Mouse (Mus musculus) myocyte (in vitro differentiated cells): ENCODE measurements around the gene Cecr2. TPM values are rescaled to one million over a fixed set of nuclear protein-coding genes. Genes with fewer than 3 reads are reported as not detected.

Source experiments
- H3K27me3 ChIP-seq: one replicate; pipeline ENCODE4 v1.6.1; 2011; ENCODE audit not compliant: control insufficient read depth, insufficient read depth, insufficient read length
- H3K36me3 ChIP-seq: one replicate; pipeline ENCODE4 v1.6.1; 2011; ENCODE audit not compliant: control insufficient read depth, insufficient read depth
- H3K4me2 ChIP-seq: one replicate; pipeline ENCODE4 v1.6.1; 2011; ENCODE audit warnings: low read depth, control low read depth
- H3K4me3 ChIP-seq: one replicate; pipeline ENCODE4 v1.5.1; 2011; ENCODE audit warnings: mild to moderate bottlenecking, control low read depth, moderate library complexity
- H3K79me2 ChIP-seq: one replicate; pipeline ENCODE4 v1.6.1; 2011; ENCODE audit not compliant: control insufficient read depth, insufficient read depth
- H3ac ChIP-seq: one replicate; pipeline ENCODE4 v1.6.1; 2011; ENCODE audit not compliant: control insufficient read depth, insufficient read length
- CEBPB ChIP-seq: IDR thresholded peaks from 2 replicates; pipeline ENCODE4 v1.6.1; 2011; ENCODE audit warnings: mild to moderate bottlenecking, moderate library complexity; ENCODE audit not compliant: poor library complexity, insufficient read depth, severe bottlenecking
- E2F4 ChIP-seq: IDR thresholded peaks from one replicate; pipeline ENCODE4 v1.6.1; 2011; ENCODE audit warnings: mild to moderate bottlenecking, control low read depth, moderate library complexity; ENCODE audit not compliant: insufficient read depth
- MAX ChIP-seq: IDR thresholded peaks from one replicate; pipeline ENCODE4 v1.6.1; 2011; ENCODE audit warnings: low read depth, mild to moderate bottlenecking, control low read depth
- MYOD1 ChIP-seq, 3 experiments: IDR thresholded peaks; one replicate each; pipeline ENCODE4 v1.6.1; 2011; ENCODE audit warnings: control low read depth in 2 of 3, low read depth in 2 of 3, mild to moderate bottlenecking in 2 of 3, moderate library complexity in 1 of 3; ENCODE audit not compliant: insufficient read length in 2 of 3, control insufficient read depth in 1 of 3
- MYOG ChIP-seq, 3 experiments: IDR thresholded peaks; one replicate each; pipeline ENCODE4 v1.6.1; 2011; ENCODE audit warnings: control low read depth in 2 of 3, low read depth in 2 of 3, mild to moderate bottlenecking in 2 of 3; ENCODE audit not compliant: insufficient read length in 2 of 3, control insufficient read depth in 1 of 3, insufficient read depth in 1 of 3
- POLR2A ChIP-seq: IDR thresholded peaks from one replicate; pipeline ENCODE4 v1.6.1; 2011; ENCODE audit warnings: low read depth, mild to moderate bottlenecking, control low read depth, moderate library complexity; ENCODE audit not compliant: insufficient read length
- POLR2AphosphoS2 ChIP-seq: IDR thresholded peaks from one replicate; pipeline ENCODE4 v1.6.1; 2011; ENCODE audit warnings: low read depth, control low read depth; ENCODE audit not compliant: insufficient read length
- REST ChIP-seq: IDR thresholded peaks from one replicate; pipeline ENCODE4 v1.6.1; 2011; ENCODE audit warnings: mild to moderate bottlenecking, control low read depth, moderate library complexity; ENCODE audit not compliant: insufficient read depth, insufficient read length
- SRF ChIP-seq: IDR thresholded peaks from one replicate; pipeline ENCODE4 v1.6.1; 2011; ENCODE audit warnings: low read depth; ENCODE audit not compliant: control insufficient read depth, insufficient read length
- TCF12 ChIP-seq: IDR thresholded peaks from one replicate; pipeline ENCODE4 v1.6.1; 2011; ENCODE audit warnings: mild to moderate bottlenecking, control low read depth; ENCODE audit not compliant: poor library complexity, insufficient read depth, severe bottlenecking
- TCF3 ChIP-seq: IDR thresholded peaks from one replicate; pipeline ENCODE4 v1.6.1; 2011; ENCODE audit warnings: low read depth, control low read depth; ENCODE audit not compliant: insufficient read length
- USF1 ChIP-seq: IDR thresholded peaks from one replicate; pipeline ENCODE4 v1.6.1; 2011; ENCODE audit warnings: low read depth, mild to moderate bottlenecking, control low read depth, moderate library complexity
- polyA plus RNA-seq: library from polyadenylated mRNA; unstranded; fragments of >200 nt; fragmentation: generic; extraction: Trizol; gene quantifications from one replicate; pipeline ENCODE4 v1.2.1, GENCODE M21; 2012; ENCODE audit warnings: missing spikeins

Gene Cecr2
- polyA plus RNA-seq, 1 experiment, result 0.12 TPM

DNA sequence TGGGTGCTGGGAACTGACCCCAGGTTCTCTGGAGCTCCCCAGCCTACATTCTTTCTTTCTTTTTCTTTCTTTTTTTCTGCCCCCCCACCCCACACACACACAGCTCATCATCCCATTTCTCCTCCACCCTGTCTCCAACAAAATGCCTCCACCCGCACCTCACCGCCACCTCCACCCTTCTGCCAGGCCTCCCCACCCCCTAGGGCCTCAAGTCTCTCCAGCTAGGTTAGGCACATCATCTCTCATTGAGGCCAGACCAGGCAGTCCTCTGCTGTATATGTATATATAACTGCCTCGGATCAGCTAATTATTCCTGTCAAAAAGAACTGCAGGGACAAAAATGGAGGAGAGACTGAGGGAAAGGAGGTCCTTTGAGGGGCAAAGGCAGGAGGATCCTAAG, 69.8 kb downstream of the Cecr2 start:
- no peak for TF ChIP-seq USF1
- TF ChIP-seq POLR2AphosphoS2, result no peak
- TF ChIP-seq TCF12, result no peak
- no peak for TF ChIP-seq MYOD1 (IDR thresholded peaks at IDR 0.05; ENCODE audit: control insufficient read depth in 1 of 3, insufficient read length in 2 of 3, low read depth in 2 of 3)
- no peak for TF ChIP-seq CEBPB
- TF ChIP-seq POLR2A, result no peak
- TF ChIP-seq REST, result no peak
- no peak for TF ChIP-seq MAX
- no peak for TF ChIP-seq SRF
- no peak for TF ChIP-seq E2F4
- no peak for TF ChIP-seq MYOG (IDR thresholded peaks at IDR 0.05; ENCODE audit: control insufficient read depth in 1 of 3, insufficient read depth in 1 of 3, insufficient read length in 2 of 3, low read depth in 2 of 3)
- no peak for TF ChIP-seq TCF3
- Histone ChIP-seq H3K4me3 (no peak overlapping the region), H3K27me3 (peaks cover 10% of the 10 kb centered on the region), H3K79me2 (no peaks in the 10 kb centered on the region), H3K36me3 (no peaks in the 10 kb centered on the region), H3K4me2 (no peak overlapping the region), H3ac (no peak overlapping the region)

DNA sequence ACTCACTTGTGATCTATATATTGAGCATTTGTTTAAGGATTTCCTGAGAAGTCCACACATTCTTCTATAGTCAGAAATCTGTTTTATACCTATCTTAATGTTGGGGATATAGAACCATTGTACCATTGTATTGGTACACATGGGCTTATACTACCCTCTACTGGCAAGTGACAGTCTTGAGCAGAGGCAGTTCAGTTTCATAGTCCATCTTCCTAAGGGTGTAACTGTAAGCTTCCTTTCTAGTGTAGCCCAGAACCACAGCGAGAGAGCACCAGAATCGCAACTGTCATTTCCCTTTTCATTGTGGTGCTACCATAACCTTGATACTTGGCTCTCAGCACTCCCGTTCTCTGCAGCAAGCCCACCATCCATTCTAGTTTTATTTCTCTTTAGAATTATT, 70.4 kb downstream of the Cecr2 start:
- Histone ChIP-seq H3K79me2 (no peaks in the 10 kb centered on the region), H3K4me3 (no peak overlapping the region), H3ac (no peak overlapping the region), H3K27me3 (peaks cover 10% of the 10 kb centered on the region), H3K36me3 (no peaks in the 10 kb centered on the region), H3K4me2 (no peak overlapping the region)
- TF ChIP-seq E2F4 (no peak), TCF12 (no peak), POLR2AphosphoS2 (no peak), USF1 (no peak), CEBPB (no peak), MYOG (IDR thresholded peaks at IDR 0.05; ENCODE audit: control insufficient read depth in 1 of 3, insufficient read depth in 1 of 3, insufficient read length in 2 of 3, low read depth in 2 of 3) (no peak), MAX (no peak), SRF (no peak)

DNA sequence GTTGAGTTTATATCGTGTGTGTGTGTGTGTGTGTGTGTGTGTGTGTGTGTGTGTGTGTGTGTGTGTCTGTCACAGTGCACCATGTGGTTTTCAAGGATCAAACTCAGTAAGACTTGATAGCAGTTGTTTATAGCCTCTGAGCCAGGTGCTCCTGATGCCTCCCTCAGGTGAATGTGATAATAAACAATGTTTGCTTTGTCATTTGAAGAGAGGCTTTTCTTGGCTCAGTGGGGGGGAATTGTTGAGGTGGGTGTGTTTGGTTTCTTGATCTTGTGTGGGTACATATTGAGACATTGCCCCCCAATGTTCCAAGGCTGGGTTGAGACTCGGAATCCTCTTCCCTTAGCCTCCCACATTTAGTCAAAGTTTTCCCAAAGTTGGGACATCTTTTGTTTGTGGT, 77.0 kb downstream of the Cecr2 start:
- no peak for TF ChIP-seq MAX
- Histone ChIP-seq H3K36me3 (no peaks in the 10 kb centered on the region), H3ac (no peak overlapping the region), H3K4me3 (no peak overlapping the region), H3K79me2 (no peaks in the 10 kb centered on the region), H3K27me3 (peaks cover 11% of the 10 kb centered on the region), H3K4me2 (no peak overlapping the region)

DNA sequence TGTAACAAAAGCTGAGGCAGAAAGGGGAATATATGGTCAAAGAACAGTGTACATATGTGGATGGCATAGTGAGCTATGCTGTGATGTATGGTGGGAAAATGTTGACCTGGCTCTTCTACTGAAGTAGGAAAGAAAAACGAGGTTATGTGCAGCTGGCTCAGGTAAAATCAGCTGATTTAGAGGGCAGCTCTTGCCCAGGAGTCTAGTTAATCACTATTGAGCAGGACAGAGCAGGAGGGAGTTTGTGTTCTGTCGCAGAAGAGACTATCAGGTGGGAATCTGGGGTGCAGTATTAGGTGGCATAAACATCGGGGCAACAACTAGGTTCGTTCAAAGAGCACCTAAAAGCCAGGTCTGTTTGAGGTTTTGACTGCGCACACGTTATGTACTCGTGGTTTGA, 78.1 kb downstream of the Cecr2 start:
- Histone ChIP-seq H3K4me3 (no peak overlapping the region), H3K27me3 (peaks cover 11% of the 10 kb centered on the region), H3ac (no peak overlapping the region), H3K79me2 (no peaks in the 10 kb centered on the region), H3K36me3 (no peaks in the 10 kb centered on the region), H3K4me2 (no peak overlapping the region)
- TF ChIP-seq SRF (no peak), TCF3 (no peak), REST (no peak)

DNA sequence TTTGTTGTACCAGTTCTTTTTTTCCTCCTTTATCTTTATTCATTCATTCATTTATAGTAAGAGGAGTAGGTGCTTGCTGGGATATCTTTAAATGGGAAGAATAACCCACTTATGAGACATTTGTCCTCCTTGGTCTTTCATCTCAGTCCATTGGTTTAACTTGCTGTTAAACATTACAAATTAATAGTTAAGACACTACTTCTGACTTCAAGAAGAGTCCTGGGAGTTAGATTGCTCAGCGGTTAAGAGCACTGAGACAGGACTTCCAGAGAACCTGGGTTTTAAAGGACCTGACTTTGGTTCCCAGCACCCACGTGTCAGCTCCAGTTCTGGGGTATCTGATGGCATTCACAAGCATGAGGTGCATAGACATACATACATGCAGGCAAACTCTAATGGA, 80.2 kb downstream of the Cecr2 start:
- peaks cover 11% of the 10 kb centered on the region for H3K27me3 ChIP-seq
- no peaks in the 10 kb centered on the region for H3K79me2 ChIP-seq
- no peak overlapping the region for H3ac ChIP-seq
- no peak overlapping the region for H3K4me3 ChIP-seq
- no peak overlapping the region for H3K4me2 ChIP-seq
- TF ChIP-seq TCF12, result no peak
- no peak for TF ChIP-seq POLR2AphosphoS2
- no peak for TF ChIP-seq TCF3
- no peak for TF ChIP-seq MYOD1 (IDR thresholded peaks at IDR 0.05; ENCODE audit: control insufficient read depth in 1 of 3, insufficient read length in 2 of 3, low read depth in 2 of 3)
- TF ChIP-seq MAX, result no peak
- TF ChIP-seq REST, result no peak
- no peak for TF ChIP-seq MYOG (IDR thresholded peaks at IDR 0.05; ENCODE audit: control insufficient read depth in 1 of 3, insufficient read depth in 1 of 3, insufficient read length in 2 of 3, low read depth in 2 of 3)
- no peak for TF ChIP-seq E2F4
- no peak for TF ChIP-seq SRF
- TF ChIP-seq CEBPB, result no peak
- TF ChIP-seq POLR2A, result no peak
- TF ChIP-seq USF1, result no peak
- H3K36me3 ChIP-seq, result no peaks in the 10 kb centered on the region

DNA sequence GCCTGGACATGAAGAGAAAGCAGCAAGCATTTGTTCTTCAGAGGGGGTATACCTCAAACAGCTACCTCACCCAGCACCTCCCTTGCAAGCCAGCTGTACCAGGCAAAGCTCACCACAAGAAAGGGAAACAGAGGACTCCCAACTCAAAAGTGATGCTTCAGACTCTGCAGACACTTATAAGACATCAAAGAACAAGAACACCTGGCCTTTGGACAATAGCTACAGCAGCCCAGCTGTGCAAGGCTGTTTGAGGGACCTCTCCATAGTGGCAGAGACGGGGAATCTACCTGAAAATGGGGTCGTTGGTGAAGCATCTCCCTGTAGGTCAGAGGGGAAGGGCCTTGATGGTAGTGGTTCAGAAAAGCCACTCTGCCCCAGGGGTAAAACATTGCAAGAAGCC, 95.0 kb downstream of the Cecr2 start:
- no peak for TF ChIP-seq E2F4
- TF ChIP-seq USF1, result no peak
- TF ChIP-seq TCF12, result no peak
- no peak for TF ChIP-seq REST
- TF ChIP-seq MYOD1 (IDR thresholded peaks at IDR 0.05; ENCODE audit: control insufficient read depth in 1 of 3, insufficient read length in 2 of 3, low read depth in 2 of 3), result no peak
- TF ChIP-seq SRF, result no peak
- TF ChIP-seq POLR2AphosphoS2, result no peak
- TF ChIP-seq CEBPB, result no peak
- TF ChIP-seq MYOG (IDR thresholded peaks at IDR 0.05; ENCODE audit: control insufficient read depth in 1 of 3, insufficient read depth in 1 of 3, insufficient read length in 2 of 3, low read depth in 2 of 3), result no peak
- no peak for TF ChIP-seq MAX
- TF ChIP-seq TCF3, result no peak

More for the DNA sequence above, 95.0 kb downstream of the Cecr2 start:
- Histone ChIP-seq H3K36me3 (no peaks in the 10 kb centered on the region), H3K4me2 (no peak overlapping the region), H3ac (no peak overlapping the region), H3K27me3 (peaks cover 15% of the 10 kb centered on the region), H3K4me3 (no peak overlapping the region), H3K79me2 (no peaks in the 10 kb centered on the region)
